Mouse (Mus musculus) thymus, postnatal 0 days (tissue): ENCODE measurements around the gene Runx1. TPM values are rescaled to one million over a fixed set of nuclear protein-coding genes. Genes with fewer than 3 reads are reported as not detected.

Source experiments
- DNase-seq: peaks from one replicate; pipeline ENCODE4 v3.0.0-alpha.2; 2015; ENCODE audit warnings: low spot score
- polyA plus RNA-seq: library from polyadenylated mRNA; unstranded; fragments of >200 nt; fragmentation: Nextera tagmentation; extraction: Ambion mirVana; gene quantifications from 2 replicates; pipeline ENCODE4 v1.2.1, GENCODE M21; 2015

Gene Runx1
- polyA plus RNA-seq, 1 experiment from 2014 or later, result 45.5 TPM

GRCm38 (mm10) chr16:92800845-92801244 is 25.1 kb downstream of the Runx1 start:
- DNase-seq, result no peak

- DNase-seq, result peak; percentile 37
These were observed 26.0 kb downstream of the Runx1 start for GRCm38 (mm10) chr16:92799940-92800339.

DNA sequence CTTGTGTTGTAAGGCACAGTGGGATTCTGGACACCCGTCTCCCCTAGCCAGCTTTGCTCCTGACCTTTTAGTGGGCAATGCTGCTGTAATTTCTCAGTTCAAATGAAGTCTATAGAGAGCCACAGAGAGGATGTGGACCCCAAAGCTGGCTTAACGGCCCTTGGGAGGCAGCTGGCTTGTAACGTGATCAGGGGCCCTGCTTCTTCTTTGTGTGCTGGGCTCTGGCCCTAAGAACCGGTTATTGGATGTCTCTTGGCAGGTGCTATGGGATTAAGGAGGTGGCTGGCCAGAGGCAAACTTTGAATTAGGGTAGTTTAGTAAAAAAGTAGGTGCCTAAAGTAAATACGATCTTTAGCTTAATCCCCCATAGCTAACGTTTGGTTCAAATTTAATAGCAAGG is 31.8 kb downstream of the Runx1 start:
- DNase-seq, result no peak

GRCm38 (mm10) chr16:92793741-92794140 is 32.2 kb downstream of the Runx1 start:
- DNase-seq, result no peak

DNA sequence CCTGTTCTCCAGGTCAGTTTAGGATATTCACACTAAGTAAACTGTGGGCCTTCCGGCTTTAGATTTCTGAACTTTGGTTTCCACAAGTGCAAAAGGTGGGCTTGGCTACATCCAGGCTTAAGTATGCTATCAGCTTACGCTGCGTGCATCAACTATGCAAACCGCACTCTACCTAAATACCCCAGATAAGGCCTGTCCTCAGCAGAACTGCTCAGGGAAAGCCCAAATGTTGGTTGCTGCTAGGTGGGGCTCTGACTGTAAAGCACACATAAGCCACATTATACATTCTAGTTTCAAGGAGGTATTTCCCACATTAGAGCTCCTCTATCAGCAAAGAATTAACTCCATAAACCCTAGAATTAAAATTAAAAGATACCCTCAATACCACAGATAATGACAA is 33.0 kb downstream of the Runx1 start:
- DNase-seq, result no peak

GRCm38 (mm10) chr16:92790601-92791000 is 35.3 kb downstream of the Runx1 start:
- no peak for DNase-seq

DNA sequence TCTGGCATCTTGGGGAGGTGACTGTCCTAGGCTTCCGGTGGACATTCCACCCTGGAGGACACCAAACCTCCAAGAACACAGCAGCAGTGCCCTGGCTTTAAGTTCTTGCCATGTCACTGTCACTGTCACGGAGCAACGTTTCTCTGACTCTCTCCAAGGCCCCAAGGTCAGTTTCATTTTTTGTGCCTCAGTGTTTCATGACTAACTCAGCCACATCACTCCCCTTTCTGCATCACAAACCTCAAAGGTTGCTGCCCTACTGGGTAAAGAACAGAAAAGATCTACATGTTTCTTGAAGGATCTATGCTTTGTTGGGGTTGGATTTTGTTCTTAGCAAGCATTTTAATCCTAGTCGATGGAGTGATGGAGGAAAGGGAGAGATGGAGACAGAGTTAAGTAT is 36.1 kb downstream of the Runx1 start:
- DNase-seq, result no peak

GRCm38 (mm10) chr16:92788446-92788845 is 37.5 kb downstream of the Runx1 start:
- DNase-seq, result no peak

GRCm38 (mm10) chr16:92786883-92787321 is 39.0 kb downstream of the Runx1 start:
- peak; percentile 45 for DNase-seq

- DNase-seq, result peak; percentile 37
These were observed 39.6 kb downstream of the Runx1 start for GRCm38 (mm10) chr16:92786276-92786882.

GRCm38 (mm10) chr16:92783651-92784131 is 42.3 kb downstream of the Runx1 start:
- DNase-seq, result no peak

- DNase-seq, result no peak
These were observed 43.5 kb downstream of the Runx1 start for GRCm38 (mm10) chr16:92782408-92782807.

GRCm38 (mm10) chr16:92779896-92780435 is 46.0 kb downstream of the Runx1 start:
- DNase-seq, result no peak

- no peak for DNase-seq
These were observed 46.8 kb downstream of the Runx1 start for GRCm38 (mm10) chr16:92779175-92779574.

GRCm38 (mm10) chr16:92778096-92778780 is 47.7 kb downstream of the Runx1 start:
- DNase-seq, result no peak

DNA sequence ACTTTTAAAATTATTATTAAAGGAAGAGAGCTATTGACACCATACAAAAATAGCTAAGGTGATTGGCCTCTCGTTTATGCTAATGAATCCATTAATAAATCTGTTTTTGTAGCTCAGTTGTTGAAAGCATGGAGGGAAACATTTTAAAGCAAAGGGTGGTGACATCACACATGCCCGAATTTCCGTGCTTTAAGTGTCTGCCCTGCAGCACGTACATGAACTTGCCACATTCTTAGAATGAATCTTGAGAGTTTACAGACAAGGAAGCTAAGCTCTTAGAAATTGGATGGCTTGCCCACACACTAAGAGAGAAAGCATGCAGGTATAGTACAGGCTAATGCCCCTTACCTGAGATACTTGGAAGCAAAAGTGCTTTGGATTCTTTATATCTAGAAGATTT is 58.1 kb downstream of the Runx1 start:
- no peak for DNase-seq

GRCm38 (mm10) chr16:92767423-92767822 is 58.5 kb downstream of the Runx1 start:
- DNase-seq, result peak; percentile 74

- DNase-seq, result no peak
These were observed 61.1 kb downstream of the Runx1 start for GRCm38 (mm10) chr16:92764741-92765396.

DNA sequence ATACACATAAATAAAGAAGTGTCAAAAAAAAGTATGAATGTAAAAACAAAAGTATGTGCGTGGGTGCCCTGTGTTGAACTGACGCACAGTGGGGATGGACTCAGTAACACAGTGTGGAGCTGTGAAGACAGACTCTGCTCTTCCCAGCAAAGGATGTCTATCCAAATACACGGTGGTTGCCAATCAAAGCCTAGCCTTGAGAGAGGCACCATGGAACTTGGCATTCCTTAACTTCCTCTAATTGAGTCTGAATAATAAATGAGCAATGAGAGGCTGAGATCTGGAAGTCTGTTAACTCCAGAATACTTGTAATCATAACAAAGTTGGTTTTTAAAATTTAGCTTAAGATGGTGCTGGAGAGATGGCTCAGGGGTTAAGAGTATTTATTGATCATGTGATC is 62.3 kb downstream of the Runx1 start:
- no peak for DNase-seq

DNA sequence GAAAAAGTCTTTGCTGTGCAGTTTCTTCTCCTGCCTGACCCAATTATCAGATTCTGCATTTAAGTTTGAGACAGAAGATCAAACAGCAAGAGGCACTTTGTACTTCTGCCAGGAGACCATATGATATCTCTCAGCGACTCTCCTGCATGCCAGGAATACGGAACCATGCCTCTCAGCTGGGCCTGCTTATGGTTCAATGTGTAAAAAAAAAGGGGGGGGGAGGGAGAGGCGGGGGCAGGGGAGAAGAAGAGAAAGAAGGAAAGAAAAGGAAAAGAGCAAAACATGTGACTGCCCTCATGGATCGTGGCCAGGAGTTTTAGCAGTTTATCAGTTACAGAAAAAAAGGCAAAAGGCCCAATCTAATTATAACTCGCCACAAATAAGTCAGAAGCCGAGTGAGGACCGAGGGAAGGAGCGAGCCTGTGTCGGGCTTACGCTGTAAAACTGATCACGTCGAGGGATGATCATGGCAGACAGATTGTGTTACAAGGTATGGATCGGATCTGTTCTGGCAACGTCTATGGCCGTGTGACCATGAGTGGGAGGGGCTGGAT is 63.9 kb downstream of the Runx1 start:
- peak; percentile 69 for DNase-seq

DNA sequence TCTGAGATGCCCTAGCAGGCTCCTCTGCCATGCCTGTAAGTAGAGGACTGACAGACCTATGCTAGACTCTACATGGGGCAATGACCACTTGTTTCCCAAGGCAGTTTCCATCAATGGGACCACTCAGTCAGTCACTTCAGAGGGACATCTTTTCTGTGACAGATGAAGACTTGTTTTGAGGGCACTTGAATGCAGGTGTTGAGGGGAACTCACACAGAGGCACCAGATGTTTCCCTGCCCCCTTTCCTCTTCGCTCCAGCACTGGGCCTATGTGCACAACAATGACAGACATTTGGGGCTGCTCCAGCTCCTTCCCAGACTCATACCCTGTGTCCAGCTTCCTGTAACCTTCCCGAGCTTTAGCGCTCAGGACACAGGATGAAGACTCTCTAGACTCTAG is 65.9 kb downstream of the Runx1 start:
- peak; percentile 82 for DNase-seq

- no peak for DNase-seq
These were observed 68.4 kb downstream of the Runx1 start for GRCm38 (mm10) chr16:92757564-92757963.
